Comparison of ENCODE assay signal across 18 mouse cellular contexts in the genomic region with DNA sequence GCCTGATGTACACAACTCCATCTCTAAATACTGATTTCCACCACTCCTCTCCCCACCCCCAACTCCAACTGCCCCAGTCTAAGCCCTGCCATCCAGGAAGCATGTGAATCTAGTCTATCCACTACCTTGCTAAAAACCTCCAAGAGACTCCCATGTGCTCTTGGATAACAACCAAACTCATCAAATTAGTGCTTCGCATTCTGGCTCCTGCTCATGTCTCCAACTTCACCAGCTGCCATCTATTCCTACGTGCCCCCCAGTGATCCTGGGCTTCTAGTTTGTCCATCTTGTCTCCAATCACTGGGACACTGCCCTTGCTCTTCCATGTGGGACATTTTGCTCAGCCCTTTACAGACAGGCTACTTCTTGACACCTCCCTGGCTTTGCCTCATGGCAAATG. TPM values are rescaled to one million over a fixed set of nuclear protein-coding genes. Genes with fewer than 3 reads are reported as not detected.
DNase-seq lines count a peak whose midpoint lies in the region; ATAC-seq and TF ChIP-seq lines count a peak whose summit lies in the region.
"Had no signal": no experiment of that assay in that cellular context is flagged by ENCODE, and none has a peak within 500 bp of the region (broad histone marks: within the 10 kb centered on the region; RNA-seq: fewer than 3 reads in every experiment).

No protein-coding gene starts in this region.

- peaks cover 18% of the 10 kb centered on the region; the same call in 1 of the 2 replicates for H3K4me1 ChIP-seq in forebrain, embryonic 13.5 days
- no peaks in the 10 kb centered on the region for H3K4me1 ChIP-seq in forebrain, embryonic 10.5 days
- 0 out of 2 replicates have a peak, but pooled peaks cover 9% of the 10 kb centered on the region for H3K4me1 ChIP-seq in forebrain, postnatal 0 days (ENCODE audit: insufficient read depth)
- H3K4me1 ChIP-seq: liver, embryonic 15.5 days had no signal

- H3K4me2 ChIP-seq in forebrain, embryonic 13.5 days = no peak overlapping the region
- no peak overlapping the region for H3K4me2 ChIP-seq in forebrain, postnatal 0 days (ENCODE audit: low read depth)
- H3K4me2 ChIP-seq: liver, embryonic 15.5 days; neural tube, embryonic 13.5 days had no signal

- no peak for TF ChIP-seq CTCF in forebrain, postnatal 0 days (IDR thresholded peaks at IDR 0.05; ENCODE audit: low read depth)

- H3K27ac ChIP-seq in forebrain, embryonic 13.5 days = peak overlapping the region; percentile 35; the same call in 1 of the 2 replicates
- no peak overlapping the region for H3K27ac ChIP-seq in forebrain, embryonic 10.5 days
- H3K27ac ChIP-seq in forebrain, postnatal 0 days (ENCODE audit: low read depth, low read length) = peak overlapping the region; percentile 31
- H3K27ac ChIP-seq: liver, embryonic 15.5 days; neural tube, embryonic 13.5 days had no signal

- 78% methylated on average over 2 of the region's 2 CpGs for WGBS in forebrain, embryonic 13.5 days
- WGBS in forebrain, embryonic 10.5 days = 91% methylated on average over 2 of the region's 2 CpGs
- WGBS in forebrain, postnatal 0 days = 54% methylated on average over 2 of the region's 2 CpGs

- no peak overlapping the region for H3K4me3 ChIP-seq in forebrain, embryonic 13.5 days
- no peak overlapping the region for H3K4me3 ChIP-seq in forebrain, embryonic 10.5 days
- no peak overlapping the region for H3K4me3 ChIP-seq in forebrain, postnatal 0 days (ENCODE audit: low read depth, low read length)
- H3K4me3 ChIP-seq: erythroblast, embryonic 14.5 days; liver, embryonic 15.5 days; neural tube, embryonic 13.5 days had no signal

- no peaks in the 10 kb centered on the region for H3K9me3 ChIP-seq in forebrain, embryonic 13.5 days (replicated peaks)
- no peaks in the 10 kb centered on the region for H3K9me3 ChIP-seq in forebrain, embryonic 10.5 days
- H3K9me3 ChIP-seq in forebrain, postnatal 0 days (ENCODE audit: low read length) = no peaks in the 10 kb centered on the region
- H3K9me3 ChIP-seq: liver, embryonic 15.5 days; neural tube, embryonic 13.5 days had no signal

- peak; percentile 40; the same call in 1 of the 2 replicates for ATAC-seq in forebrain, embryonic 13.5 days
- no peak for ATAC-seq in forebrain, postnatal 0 days

- H3K27me3 ChIP-seq in forebrain, embryonic 13.5 days = no peaks in the 10 kb centered on the region
- H3K27me3 ChIP-seq in forebrain, embryonic 10.5 days (ENCODE audit: poor library complexity, severe bottlenecking) = no peaks in the 10 kb centered on the region
- no peaks in the 10 kb centered on the region for H3K27me3 ChIP-seq in forebrain, postnatal 0 days (ENCODE audit: insufficient read depth, low read length)
- H3K27me3 ChIP-seq: liver, embryonic 15.5 days; neural tube, embryonic 13.5 days had no signal

- intact Hi-C loops in left cerebral cortex, postnatal 4 days (cut with DNase I) = no loop called here
- intact Hi-C loops in left cerebral cortex, postnatal 10 days (cut with DNase I) = no loop called here

- no peak overlapping the region for H3K9ac ChIP-seq in forebrain, embryonic 13.5 days
- no peak overlapping the region for H3K9ac ChIP-seq in forebrain, postnatal 0 days
- H3K9ac ChIP-seq: liver, embryonic 15.5 days; neural tube, embryonic 13.5 days had no signal

- H3K36me3 ChIP-seq in forebrain, embryonic 13.5 days (ENCODE audit: poor library complexity, severe bottlenecking) = 0 out of 2 replicates have a peak, but pooled peaks cover 7% of the 10 kb centered on the region
- no peaks in the 10 kb centered on the region; the same call in 1 of the 2 replicates for H3K36me3 ChIP-seq in forebrain, embryonic 10.5 days (replicated peaks)
- H3K36me3 ChIP-seq in forebrain, postnatal 0 days (ENCODE audit: insufficient read depth) = no peaks in the 10 kb centered on the region
- H3K36me3 ChIP-seq: liver, embryonic 15.5 days; neural tube, embryonic 13.5 days had no signal

- DNase-seq in forebrain, embryonic 10.5 days (ENCODE audit: extremely low spot score, low spot score) = no peak
- DNase-seq in left cerebral cortex, postnatal 4 days = peak; percentile 74
- no peak for DNase-seq in left cerebral cortex, postnatal 10 days (ENCODE audit: extremely low spot score in 1 of 2, low spot score in 2 of 2)
- peak; percentile 87 for DNase-seq in cerebellum, adult 9-11 months
- no peak for DNase-seq in forebrain, postnatal 0 days
- no peak for DNase-seq in thymus, postnatal 36 days
- no peak for DNase-seq in retina, embryonic 14.5 days (ENCODE audit: low spot score)
- DNase-seq: kidney, adult 2 months; kidney, postnatal 25 days; lung, postnatal 14 days had no signal

RNA-seq across cellular contexts. Expression of a gene that starts 32.2 kb away (rescaled TPM):
- polyA plus RNA-seq in forebrain, embryonic 13.5 days (2015; fragmentation: Nextera tagmentation; extraction: Ambion mirVana) = 49.1 and 50.9 TPM in 2 replicates
- polyA plus RNA-seq in forebrain, embryonic 10.5 days (2016; fragmentation: Nextera tagmentation; extraction: Ambion mirVana) = 15.8 and 18.6 TPM in 2 replicates
- total RNA-seq in left cerebral cortex, postnatal 4 days (2021) = 10 to 100 TPM; 78.7 to 81.0 TPM
- total RNA-seq in left cerebral cortex, postnatal 10 days (2021) = 10 to 100 TPM; 44.2 to 46.2 TPM
- total RNA-seq in forebrain, postnatal 0 days (2014; rRNA removed) = 59.7 and 60.9 TPM in 2 replicates
- 30.2 and 40.9 TPM in 2 replicates for polyA plus RNA-seq in forebrain, postnatal 0 days (2015; fragmentation: Nextera tagmentation; extraction: Ambion mirVana)
- total RNA-seq: common myeloid progenitor, adult 5-6 weeks; hematopoietic stem cell, adult 5-6 weeks; megakaryocyte-erythroid progenitor cell, adult 5-6 weeks; MEL had no signal
- polyA plus RNA-seq: erythroblast, embryonic 14.5 days had no signal

Comparison
In these comparisons a context has a peak if more than half of its experiments do, and no peak if none do; other contexts are left out.
1. DNase-seq: peak in left cerebral cortex, postnatal 4 days (single experiment) and cerebellum, adult 9-11 months (single experiment); none in forebrain, embryonic 10.5 days (single experiment), left cerebral cortex, postnatal 10 days (0 of 2), forebrain, postnatal 0 days (single experiment), thymus, postnatal 36 days (0 of 2) and retina, embryonic 14.5 days (single experiment).